ENCODE assay signal across 8 mouse cellular contexts in the genomic region with DNA sequence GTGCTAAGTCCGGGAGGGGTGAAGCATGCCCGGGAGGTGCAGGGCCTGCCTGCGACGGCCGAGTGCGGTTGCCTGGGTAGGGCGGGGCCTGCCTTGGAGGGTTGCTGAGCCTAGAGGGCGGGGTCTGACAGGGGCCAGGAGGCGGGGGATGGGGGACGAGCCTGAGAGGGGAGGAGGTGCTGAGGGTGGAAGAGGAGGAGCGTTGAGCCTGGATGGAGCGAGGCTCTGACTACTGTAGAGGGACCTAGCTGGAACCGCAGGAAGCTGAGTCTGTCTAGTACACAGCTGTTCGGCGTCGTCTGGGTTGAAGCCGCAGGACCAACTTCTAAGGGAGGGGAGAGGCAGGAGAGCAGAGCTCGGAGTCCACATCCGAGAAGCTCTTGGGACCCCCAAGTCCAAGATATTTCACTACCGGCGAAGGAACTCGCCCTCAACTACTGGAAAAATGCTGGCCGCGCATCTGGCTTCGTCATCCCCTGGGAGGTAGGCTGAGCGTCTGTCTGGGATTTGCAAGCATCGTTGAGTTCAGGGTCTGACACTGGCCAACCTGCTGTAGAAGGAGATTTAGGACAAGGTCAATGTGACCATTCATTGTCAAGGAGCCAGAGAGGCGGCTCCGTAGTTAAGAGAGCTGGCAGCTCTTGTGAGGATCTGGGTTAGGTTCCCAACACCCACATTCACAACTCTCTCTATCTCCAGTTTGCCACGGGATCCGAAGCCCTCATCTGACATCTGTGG. TPM values are rescaled to one million over a fixed set of nuclear protein-coding genes. Genes with fewer than 3 reads are reported as not detected.
DNase-seq lines count a peak whose midpoint lies in the region; ATAC-seq and TF ChIP-seq lines count a peak whose summit lies in the region.

Gene Arhgef19, plus strand, starts transcription at position 112 of the 738 bp plus-strand sequence.

- H3K9me3 ChIP-seq in embryonic facial prominence, embryonic 10.5 days = no peaks in the 10 kb centered on the region
- no peaks in the 10 kb centered on the region for H3K9me3 ChIP-seq in intestine, postnatal 0 days (ENCODE audit: control insufficient read depth)
- H3K9me3 ChIP-seq in limb, embryonic 14.5 days (ENCODE audit: control insufficient read depth, low read length) = no peaks in the 10 kb centered on the region
- no peaks in the 10 kb centered on the region for H3K9me3 ChIP-seq in midbrain, embryonic 16.5 days (replicated peaks; ENCODE audit: control insufficient read depth, low read length, poor library complexity, severe bottlenecking)
- no peaks in the 10 kb centered on the region for H3K9me3 ChIP-seq in stomach, embryonic 15.5 days

- no peak; the same call in 1 of the 2 replicates for TF ChIP-seq CTCF in intestine, postnatal 0 days (IDR thresholded peaks at IDR 0.05; ENCODE audit: low read depth)

- peak within 1 kb of the TSS; percentile 26; the same call in 1 of the 2 replicates for H3K9ac ChIP-seq in intestine, postnatal 0 days (ENCODE audit: low read depth, low read length)
- peak within 1 kb of the TSS; percentile 45 for H3K9ac ChIP-seq in limb, embryonic 14.5 days (ENCODE audit: low read depth, low read length, severe bottlenecking)
- peak within 1 kb of the TSS; percentile 47; the same call in 1 of the 2 replicates for H3K9ac ChIP-seq in midbrain, embryonic 16.5 days (ENCODE audit: low read depth, low read length)
- peak within 1 kb of the TSS; percentile 13; the same call in 1 of the 2 replicates for H3K9ac ChIP-seq in stomach, embryonic 15.5 days

- H3K4me1 ChIP-seq in embryonic facial prominence, embryonic 10.5 days = peaks cover 56% of the 10 kb centered on the region
- peaks cover 11% of the 10 kb centered on the region; the same call in 1 of the 2 replicates for H3K4me1 ChIP-seq in intestine, postnatal 0 days (replicated peaks; ENCODE audit: control insufficient read depth, insufficient read depth, low read length)
- peaks cover 36% of the 10 kb centered on the region for H3K4me1 ChIP-seq in limb, embryonic 14.5 days (ENCODE audit: control insufficient read depth, insufficient read depth, low read length)
- H3K4me1 ChIP-seq in midbrain, embryonic 16.5 days (ENCODE audit: control insufficient read depth, insufficient read depth, low read length) = peaks cover 17% of the 10 kb centered on the region
- H3K4me1 ChIP-seq in stomach, embryonic 15.5 days = peaks cover 53% of the 10 kb centered on the region

- peak; percentile 96 for DNase-seq in 3134 (ENCODE audit: extremely low read depth, insufficient read length, low spot score)
- peak; percentile 85 to 87 for DNase-seq in adrenal gland, adult 18-20 months (ENCODE audit: low spot score in 2 of 2)
- DNase-seq in embryonic facial prominence, embryonic 10.5 days (ENCODE audit: low spot score) = peak; percentile 92
- peak; percentile 99 for DNase-seq in heart, adult 11 months
- DNase-seq in limb, embryonic 14.5 days (ENCODE audit: low spot score) = peak; percentile 84

- H3K27me3 ChIP-seq in embryonic facial prominence, embryonic 10.5 days (replicated peaks; ENCODE audit: low read depth, poor library complexity, severe bottlenecking) = peaks cover 96% of the 10 kb centered on the region
- no peaks in the 10 kb centered on the region for H3K27me3 ChIP-seq in intestine, postnatal 0 days (replicated peaks; ENCODE audit: control insufficient read depth, insufficient read depth, low read length)
- H3K27me3 ChIP-seq in limb, embryonic 14.5 days (ENCODE audit: control insufficient read depth, insufficient read depth, low read length) = peaks cover 37% of the 10 kb centered on the region
- peaks cover 53% of the 10 kb centered on the region for H3K27me3 ChIP-seq in midbrain, embryonic 16.5 days (ENCODE audit: control insufficient read depth, insufficient read depth, low read depth, low read length)
- H3K27me3 ChIP-seq in stomach, embryonic 15.5 days (replicated peaks) = peaks cover 3% of the 10 kb centered on the region; the same call in 1 of the 2 replicates

- TF ChIP-seq POLR2A in limb, embryonic 14.5 days (IDR thresholded peaks at IDR 0.05; ENCODE audit: borderline replicate concordance, extremely low read depth, insufficient read depth, insufficient read length) = no peak

- H3K4me2 ChIP-seq in intestine, postnatal 0 days (replicated peaks; ENCODE audit: low read depth) = peak within 1 kb of the TSS; percentile 78
- H3K4me2 ChIP-seq in limb, embryonic 14.5 days (replicated peaks; ENCODE audit: low read depth, low read length, severe bottlenecking) = peak within 1 kb of the TSS; percentile 72
- H3K4me2 ChIP-seq in midbrain, embryonic 16.5 days (ENCODE audit: low read length) = peak within 1 kb of the TSS; percentile 62
- peak within 1 kb of the TSS; percentile 82 for H3K4me2 ChIP-seq in stomach, embryonic 15.5 days

- 2% methylated on average over 31 of the region's 31 CpGs for WGBS in embryonic facial prominence, embryonic 10.5 days
- 3% methylated on average over 31 of the region's 31 CpGs for WGBS in intestine, postnatal 0 days
- under 1% methylated on average over 28 of the region's 31 CpGs for WGBS in limb, embryonic 14.5 days
- 2% methylated on average over 30 of the region's 31 CpGs for WGBS in midbrain, embryonic 16.5 days
- WGBS in stomach, embryonic 15.5 days = under 1% methylated on average over 31 of the region's 31 CpGs

- no peaks in the 10 kb centered on the region for H3K36me3 ChIP-seq in embryonic facial prominence, embryonic 10.5 days (replicated peaks)
- no peaks in the 10 kb centered on the region; the same call in 1 of the 2 replicates for H3K36me3 ChIP-seq in intestine, postnatal 0 days (ENCODE audit: control insufficient read depth, insufficient read depth)
- no peaks in the 10 kb centered on the region for H3K36me3 ChIP-seq in limb, embryonic 14.5 days (ENCODE audit: control insufficient read depth, insufficient read depth, low read length)
- H3K36me3 ChIP-seq in midbrain, embryonic 16.5 days (ENCODE audit: control insufficient read depth, insufficient read depth, low read length) = no peaks in the 10 kb centered on the region
- no peaks in the 10 kb centered on the region for H3K36me3 ChIP-seq in stomach, embryonic 15.5 days

- H3K27ac ChIP-seq in embryonic facial prominence, embryonic 10.5 days (replicated peaks) = peak within 1 kb of the TSS; percentile 59
- H3K27ac ChIP-seq in intestine, postnatal 0 days (ENCODE audit: low read depth, low read length) = peak within 1 kb of the TSS; percentile 68
- no peak within 1 kb of the TSS; the same call in 1 of the 2 replicates for H3K27ac ChIP-seq in limb, embryonic 14.5 days (replicated peaks; ENCODE audit: low read depth, low read length)
- H3K27ac ChIP-seq in midbrain, embryonic 16.5 days (ENCODE audit: low read length) = no peak within 1 kb of the TSS
- peak within 1 kb of the TSS; percentile 86 for H3K27ac ChIP-seq in stomach, embryonic 15.5 days

- ATAC-seq in intestine, postnatal 0 days = peak; percentile 79
- ATAC-seq in limb, embryonic 14.5 days (ENCODE audit: low FRiP score, low read depth) = peak; percentile 92
- ATAC-seq in midbrain, embryonic 16.5 days = peak; percentile 63
- ATAC-seq in stomach, embryonic 15.5 days (ENCODE audit: insufficient read depth, low FRiP score, low read depth) = peak; percentile 91

- H3K4me3 ChIP-seq in embryonic facial prominence, embryonic 10.5 days = peak within 1 kb of the TSS; percentile 55
- peak within 1 kb of the TSS; percentile 37 for H3K4me3 ChIP-seq in intestine, postnatal 0 days (ENCODE audit: low read depth, low read length)
- H3K4me3 ChIP-seq in limb, embryonic 14.5 days (replicated peaks; ENCODE audit: low read length) = peak within 1 kb of the TSS; percentile 46
- peak within 1 kb of the TSS; percentile 36 for H3K4me3 ChIP-seq in midbrain, embryonic 16.5 days (ENCODE audit: low read depth, low read length)
- peak within 1 kb of the TSS; percentile 48 for H3K4me3 ChIP-seq in stomach, embryonic 15.5 days (replicated peaks)

RNA-seq across cellular contexts. Expression of gene Arhgef19, which starts in this region (rescaled TPM):
- 10 to 100 TPM; 47.6 to 51.9 TPM for total RNA-seq in adrenal gland, adult 18-20 months (2021)
- 6.1 and 8.7 TPM in 2 replicates for polyA plus RNA-seq in embryonic facial prominence, embryonic 10.5 days (2016; fragmentation: Nextera tagmentation; extraction: Ambion mirVana)
- polyA plus RNA-seq in intestine, postnatal 0 days (2015; fragmentation: Nextera tagmentation; extraction: Ambion mirVana) = 4.5 and 6.3 TPM in 2 replicates
- 20.4 and 21.8 TPM in 2 replicates for polyA plus RNA-seq in limb, embryonic 14.5 days (2012; rRNA removed)
- 15.3 and 18.7 TPM in 2 replicates for polyA plus RNA-seq in limb, embryonic 14.5 days (2014; fragmentation: Nextera tagmentation; extraction: Ambion mirVana)
- 1.1 and 1.3 TPM in 2 replicates for polyA plus RNA-seq in midbrain, embryonic 16.5 days (2015; fragmentation: Nextera tagmentation; extraction: Ambion mirVana)
- polyA plus RNA-seq in stomach, embryonic 15.5 days (2015; fragmentation: Nextera tagmentation; extraction: Ambion mirVana) = 20.9 and 24.3 TPM in 2 replicates

Comparison
In these comparisons a context has a peak if more than half of its experiments do, and no peak if none do; other contexts are left out.
1. H3K27ac ChIP-seq: peak in embryonic facial prominence, embryonic 10.5 days (single experiment), intestine, postnatal 0 days (single experiment) and stomach, embryonic 15.5 days (single experiment); none in limb, embryonic 14.5 days (single experiment) and midbrain, embryonic 16.5 days (single experiment).
2. Peak in every context shown above with its lines, with median percentiles within 50 percentile points of each other: DNase-seq, H3K4me3 ChIP-seq, ATAC-seq, H3K4me2 ChIP-seq and H3K9ac ChIP-seq.